Mouse (Mus musculus) spleen, postnatal 14 days (tissue): ENCODE results near the gene Hdc.

Experiments
- DNase-seq, 2 experiments: peaks; one replicate each; pipeline ENCODE4 v3.0.0; 2021 to 2022; ENCODE audit warnings: low spot score in 2 of 2

The Hdc gene

GRCm38 (mm10) chr2:126552357-126553290 is 66.5 kb downstream of the Hdc start, which contains the start of gene Slc27a2:
TSS of gene Slc27a2 (plus strand) at chr2:126552407.
- DNase-seq = no peak

- no peak for DNase-seq
Observed at GRCm38 (mm10) chr2:126551896-126552295, 67.2 kb downstream of the Hdc start.

GRCm38 (mm10) chr2:126551244-126551890 is 67.7 kb downstream of the Hdc start:
- no peak for DNase-seq

- DNase-seq = no peak
Observed at GRCm38 (mm10) chr2:126549681-126550080, 69.4 kb downstream of the Hdc start.

GRCm38 (mm10) chr2:126546392-126546791 is 72.7 kb downstream of the Hdc start:
- no peak for DNase-seq

GRCm38 (mm10) chr2:126545297-126545696 is 73.8 kb downstream of the Hdc start:
- no peak for DNase-seq
